Mouse (Mus musculus): ENCODE data around the gene Bsph2.

Bsph2 gene

GRCm38 (mm10) chr7:13570967-13571366 is at the start of gene Bsph2:
Gene Bsph2 (minus strand): TSS chr7:13571067.
- no peak for DNase-seq

DNA sequence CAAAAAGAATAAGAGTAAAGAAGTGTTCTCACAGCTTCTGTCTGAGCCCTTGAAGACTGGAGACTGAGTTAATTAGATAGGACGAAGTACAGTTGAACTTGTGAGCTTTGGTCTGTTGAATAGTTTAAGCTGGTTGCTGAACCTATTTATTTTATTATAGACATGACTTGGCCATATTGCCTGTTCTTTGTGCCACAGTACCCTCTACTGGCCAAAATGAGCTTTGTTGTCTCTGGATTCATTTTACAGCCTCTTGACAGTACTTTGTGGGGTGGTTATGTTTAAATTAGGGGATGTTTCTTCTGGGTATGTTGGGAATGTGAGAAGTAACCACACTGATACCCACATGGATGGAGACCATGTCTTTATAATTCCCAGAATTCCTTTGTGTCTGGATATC is 59.3 kb downstream of the Bsph2 start:
- DNase-seq: peak; percentile 56

Measured in kidney, adult 9 months (tissue).